Mouse (Mus musculus) MEL (cell line): ENCODE measurements at regions not wholly inside any gene's neighbourhood (a gene's known extent, or its start where the extent isn't known, plus 50 kb on each side); places are given as distances from the start of the nearest gene placed in this dataset.
A peak's percentile ranks its signal among the peaks of the same experiment; 100 is the strongest.

Source experiments
- DNase-seq: peaks from one replicate; pipeline ENCODE4 v3.0.0; 2011; ENCODE audit warnings: low read depth, low spot score
- H3K27ac ChIP-seq: 2 replicates; pipeline ENCODE4 v1.5.1; 2012; ENCODE audit warnings: low read depth, mild to moderate bottlenecking, control low read depth, low read length, moderate library complexity; ENCODE audit not compliant: control insufficient read depth
- H3K27me3 ChIP-seq, 2 experiments: fragments of 150-350 bp in 1 of 2; sonication (generic) in 1 of 2; 2 replicates each; pipeline ENCODE4 v1.6.1; 2012; ENCODE audit warnings: low read length in 2 of 2, mild to moderate bottlenecking in 2 of 2, improper control_type of control experiment in 1 of 2, moderate library complexity in 1 of 2; ENCODE audit not compliant: insufficient read depth in 2 of 2, control insufficient read depth in 1 of 2
- H3K36me3 ChIP-seq, 2 experiments: 2 replicates each; pipeline ENCODE4 v1.6.1; 2012 to 2014; ENCODE audit warnings: low read length in 2 of 2, improper control_type of control experiment in 1 of 2, inconsistent platforms in 1 of 2, mild to moderate bottlenecking in 1 of 2; ENCODE audit not compliant: insufficient read depth in 2 of 2, control insufficient read depth in 1 of 2
- H3K4me1 ChIP-seq, 2 experiments: fragments of 150-350 bp in 1 of 2; sonication (generic) in 1 of 2; 2 replicates each; pipeline ENCODE4 v1.6.1; 2012; ENCODE audit warnings: low read length in 2 of 2, improper control_type of control experiment in 1 of 2, mild to moderate bottlenecking in 1 of 2; ENCODE audit not compliant: insufficient read depth in 2 of 2, control insufficient read depth in 1 of 2
- H3K4me3 ChIP-seq, 2 experiments: fragments of 150-350 bp in 1 of 2; sonication (generic) in 1 of 2; 2 replicates each; pipeline ENCODE4 v1.5.1; 2012; ENCODE audit warnings: low read depth in 2 of 2, low read length in 2 of 2, mild to moderate bottlenecking in 2 of 2, moderate library complexity in 2 of 2, control low read depth in 1 of 2, improper control_type of control experiment in 1 of 2; ENCODE audit not compliant: control insufficient read depth in 1 of 2, insufficient read depth in 1 of 2
- H3K79me2 ChIP-seq: 2 replicates; pipeline ENCODE4 v1.6.1; 2012; ENCODE audit warnings: mild to moderate bottlenecking, low read length, moderate library complexity; ENCODE audit not compliant: control insufficient read depth, poor library complexity, insufficient read depth
- H3K9ac ChIP-seq: 2 replicates; pipeline ENCODE4 v1.6.1; 2012; ENCODE audit warnings: low read depth, mild to moderate bottlenecking, control low read depth, low read length, moderate library complexity; ENCODE audit not compliant: control insufficient read depth, poor library complexity, severe bottlenecking
- H3K9me3 ChIP-seq: fragments of 150-350 bp; sonication (generic); replicated peaks from 2 replicates; pipeline ENCODE4 v1.6.1; 2012; ENCODE audit warnings: mild to moderate bottlenecking, low read length, improper control_type of control experiment, moderate library complexity; ENCODE audit not compliant: insufficient read depth
- BHLHE40 ChIP-seq: IDR thresholded peaks from 2 replicates; pipeline ENCODE4 v1.6.1; 2012; ENCODE audit warnings: low read depth, mild to moderate bottlenecking, inconsistent platforms, low read length, improper control_type of control experiment, borderline replicate concordance
- CHD1 ChIP-seq: IDR thresholded peaks from 2 replicates; pipeline ENCODE4 v1.6.1; 2012; ENCODE audit warnings: low read depth, mild to moderate bottlenecking, inconsistent platforms, low read length, improper control_type of control experiment
- CHD2 ChIP-seq: IDR thresholded peaks from 2 replicates; pipeline ENCODE4 v1.6.1; 2011; ENCODE audit warnings: low read length, improper control_type of control experiment
- E2F4 ChIP-seq: IDR thresholded peaks from 2 replicates; pipeline ENCODE4 v1.6.1; 2011; ENCODE audit warnings: low read depth, low read length, improper control_type of control experiment, borderline replicate concordance
- ETS1 ChIP-seq: IDR thresholded peaks from 2 replicates; pipeline ENCODE4 v1.6.1; 2012; ENCODE audit warnings: low read depth, mild to moderate bottlenecking, inconsistent platforms, low read length, improper control_type of control experiment, moderate library complexity
- GATA1 ChIP-seq: IDR thresholded peaks from 2 replicates; pipeline ENCODE4 v1.6.1; 2011; ENCODE audit warnings: low read depth, low read length, improper control_type of control experiment
- KAT2A ChIP-seq: conservative IDR thresholded peaks from 2 replicates; pipeline ENCODE4 v1.6.1; 2012; ENCODE audit warnings: low read depth, low read length, improper control_type of control experiment, inconsistent platforms
- MAFK ChIP-seq: IDR thresholded peaks from 2 replicates; pipeline ENCODE4 v1.6.1; 2011; ENCODE audit warnings: low read depth, mild to moderate bottlenecking, low read length, improper control_type of control experiment, borderline replicate concordance
- MAX ChIP-seq: IDR thresholded peaks from 2 replicates; pipeline ENCODE4 v1.6.1; 2011; ENCODE audit warnings: low read length, improper control_type of control experiment
- MEF2A ChIP-seq: IDR thresholded peaks from 2 replicates; pipeline ENCODE4 v1.6.1; 2014; ENCODE audit warnings: low read depth, mild to moderate bottlenecking, inconsistent platforms, low read length, improper control_type of control experiment; ENCODE audit not compliant: poor library complexity, insufficient replicate concordance, severe bottlenecking; ENCODE audit errors: extremely low read depth
- MYB ChIP-seq: IDR thresholded peaks from 2 replicates; pipeline ENCODE4 v1.6.1; 2011; ENCODE audit warnings: mild to moderate bottlenecking, low read depth, low read length, improper control_type of control experiment
- MYC ChIP-seq: IDR thresholded peaks from 2 replicates; pipeline ENCODE4 v1.6.1; 2011; ENCODE audit warnings: low read depth, mild to moderate bottlenecking, low read length, improper control_type of control experiment, moderate library complexity
- NELFE ChIP-seq: IDR thresholded peaks from 2 replicates; pipeline ENCODE4 v1.6.1; 2011; ENCODE audit warnings: low read depth, low read length, improper control_type of control experiment
- POLR2AphosphoS5 ChIP-seq: IDR thresholded peaks from 2 replicates; pipeline ENCODE4 v1.6.1; 2012; ENCODE audit warnings: low read depth, borderline replicate concordance, mild to moderate bottlenecking, inconsistent platforms, low read length, moderate library complexity, mixed read lengths
- SIN3A ChIP-seq: IDR thresholded peaks from 2 replicates; pipeline ENCODE4 v1.6.1; 2012; ENCODE audit warnings: low read length, improper control_type of control experiment, inconsistent platforms
- TAL1 ChIP-seq: IDR thresholded peaks from 2 replicates; pipeline ENCODE4 v1.6.1; 2012; ENCODE audit warnings: mild to moderate bottlenecking, inconsistent platforms, low read length, moderate library complexity, mixed read lengths
- TCF12 ChIP-seq: IDR thresholded peaks from 2 replicates; pipeline ENCODE4 v1.6.1; 2014; ENCODE audit warnings: low read depth, mild to moderate bottlenecking, inconsistent platforms, low read length, improper control_type of control experiment, moderate library complexity
- UBTF ChIP-seq: IDR thresholded peaks from 2 replicates; pipeline ENCODE4 v1.6.1; 2012; ENCODE audit warnings: low read depth, mild to moderate bottlenecking, inconsistent platforms, low read length, improper control_type of control experiment, moderate library complexity, borderline replicate concordance; ENCODE audit not compliant: insufficient read depth
- ZKSCAN1 ChIP-seq: IDR thresholded peaks from 2 replicates; pipeline ENCODE4 v1.6.1; 2012; ENCODE audit warnings: low read depth, mild to moderate bottlenecking, inconsistent platforms, low read length, improper control_type of control experiment, moderate library complexity
- ZMIZ1 ChIP-seq: IDR thresholded peaks from 2 replicates; pipeline ENCODE4 v1.6.1; 2012; ENCODE audit warnings: low read depth, mild to moderate bottlenecking, inconsistent platforms, low read length, improper control_type of control experiment, moderate library complexity
- ZNF384 ChIP-seq: IDR thresholded peaks from 2 replicates; pipeline ENCODE4 v1.6.1; 2012; ENCODE audit warnings: low read depth, mild to moderate bottlenecking, inconsistent platforms, low read length, improper control_type of control experiment

GRCm38 (mm10) chr8:6729571-6729970 is 1624.4 kb upstream of the Slc10a2 start:
- no peak for TF ChIP-seq E2F4
- no peak for TF ChIP-seq GATA1
- TF ChIP-seq ZNF384: no peak
- TF ChIP-seq MAFK: no peak
- TF ChIP-seq SIN3A: no peak
- no peak for TF ChIP-seq ZMIZ1
- no peak for TF ChIP-seq CHD2
- no peak for TF ChIP-seq TCF12
- TF ChIP-seq NELFE: no peak
- TF ChIP-seq TAL1: no peak
- no peak for TF ChIP-seq MAX
- TF ChIP-seq MYC: no peak
- TF ChIP-seq BHLHE40: no peak
- TF ChIP-seq ETS1: no peak
- TF ChIP-seq CHD1: no peak
- TF ChIP-seq MYB: no peak
- TF ChIP-seq KAT2A: no peak
- no peak for TF ChIP-seq POLR2AphosphoS5

GRCm38 (mm10) chr8:6708886-6709449 is 1603.8 kb upstream of the Slc10a2 start:
- H3K27me3 ChIP-seq: no peaks in the 10 kb centered on the region
- peak; percentile 4 for DNase-seq
- no peak overlapping the region for H3K27ac ChIP-seq
- H3K9ac ChIP-seq: no peak overlapping the region
- TF ChIP-seq ZKSCAN1 (no peak), TAL1 (no peak), ZMIZ1 (no peak), MEF2A (no peak), UBTF (no peak), POLR2AphosphoS5 (no peak)
- no peaks in the 10 kb centered on the region for H3K9me3 ChIP-seq
- H3K4me1 ChIP-seq: no peaks in the 10 kb centered on the region
- H3K79me2 ChIP-seq: no peaks in the 10 kb centered on the region
- H3K36me3 ChIP-seq: no peaks in the 10 kb centered on the region
- no peak overlapping the region for H3K4me3 ChIP-seq

More at GRCm38 (mm10) chr8:6729571-6729970, 1624.4 kb upstream of the Slc10a2 start:
- no peak overlapping the region for H3K4me3 ChIP-seq
- H3K27me3 ChIP-seq: no peaks in the 10 kb centered on the region
- H3K79me2 ChIP-seq: no peaks in the 10 kb centered on the region
- H3K27ac ChIP-seq: no peak overlapping the region
- H3K9ac ChIP-seq: no peak overlapping the region
- H3K36me3 ChIP-seq: no peaks in the 10 kb centered on the region
- no peaks in the 10 kb centered on the region for H3K9me3 ChIP-seq
- no peak for DNase-seq
- H3K4me1 ChIP-seq: no peaks in the 10 kb centered on the region
